Mouse (Mus musculus) adipocyte (in vitro differentiated cells): ENCODE results near the gene Itpr3.
A peak's percentile ranks its signal among the peaks of the same experiment; 100 is the strongest.

Experiments
- DNase-seq: peaks from one replicate; pipeline ENCODE4 v3.0.0-alpha.2; 2016; ENCODE audit warnings: low spot score

The Itpr3 gene

DNA sequence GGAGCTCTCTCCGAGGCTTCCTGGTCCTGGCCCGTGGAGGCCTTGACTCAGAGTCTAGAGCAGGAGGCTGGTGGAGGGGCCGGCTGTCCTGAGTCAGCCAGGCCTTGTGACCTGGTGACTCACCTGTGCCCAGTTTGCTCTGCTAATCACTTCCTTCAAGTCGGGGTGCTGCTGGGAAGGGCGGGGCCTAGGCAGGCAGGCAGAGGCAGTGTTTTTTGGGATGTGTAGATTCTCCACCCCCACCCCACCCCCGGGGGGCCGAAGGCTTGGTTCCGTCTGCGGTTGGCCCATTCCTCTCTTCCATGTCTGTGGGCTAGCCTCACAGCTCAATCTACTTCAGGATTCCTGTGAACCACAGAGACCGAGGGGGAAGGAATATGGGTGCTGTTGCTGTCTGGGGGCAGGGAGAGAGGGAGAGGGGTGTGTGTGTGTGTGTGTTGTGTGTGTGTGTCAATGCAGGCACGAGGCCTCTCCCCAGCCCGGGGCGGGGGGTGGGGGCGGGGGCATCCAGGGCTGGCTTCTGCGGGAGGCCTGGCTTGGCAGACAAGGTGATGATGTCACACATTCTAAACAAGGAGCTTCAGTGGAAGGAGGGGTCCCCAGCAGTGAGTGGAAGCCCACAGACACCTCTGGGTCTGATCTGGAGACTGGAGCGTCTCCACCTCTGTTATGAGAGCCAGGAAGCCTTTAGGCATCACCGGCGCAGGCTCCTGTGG lies 18.6 kb upstream of the Itpr3 start:
- no peak for DNase-seq

DNA sequence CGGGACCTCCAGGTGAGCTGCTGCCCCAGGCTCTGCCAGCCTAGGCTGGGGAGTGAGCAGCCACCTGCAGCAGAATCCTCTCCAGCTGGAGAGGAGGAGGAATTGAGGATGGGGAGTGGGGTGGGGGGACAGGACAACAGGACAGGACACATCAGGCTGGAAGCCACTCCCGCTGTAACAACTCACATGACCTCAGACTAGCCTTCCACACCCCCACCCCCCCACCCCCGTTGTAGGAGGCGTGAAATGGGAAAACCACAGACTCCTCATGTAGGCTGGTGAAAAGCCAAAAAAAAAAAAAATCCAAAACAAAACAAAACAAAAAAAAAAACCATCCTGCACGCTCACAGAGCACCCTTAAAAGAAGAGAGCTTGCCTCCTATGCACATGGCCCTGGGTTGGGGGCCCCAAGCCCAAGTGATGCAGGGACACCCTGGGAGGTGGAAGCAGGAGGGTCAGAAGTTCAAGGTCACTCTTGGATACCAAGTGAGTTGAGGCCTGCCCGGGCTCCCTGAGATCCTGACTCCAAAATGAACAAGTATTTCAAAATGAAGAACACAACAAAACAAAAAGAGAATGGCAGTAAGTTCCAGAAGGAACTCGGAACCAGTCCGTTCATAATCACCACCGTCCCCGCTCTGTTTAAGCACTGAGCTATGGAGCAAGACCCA lies 17.5 kb upstream of the Itpr3 start:
- DNase-seq = no peak

DNA sequence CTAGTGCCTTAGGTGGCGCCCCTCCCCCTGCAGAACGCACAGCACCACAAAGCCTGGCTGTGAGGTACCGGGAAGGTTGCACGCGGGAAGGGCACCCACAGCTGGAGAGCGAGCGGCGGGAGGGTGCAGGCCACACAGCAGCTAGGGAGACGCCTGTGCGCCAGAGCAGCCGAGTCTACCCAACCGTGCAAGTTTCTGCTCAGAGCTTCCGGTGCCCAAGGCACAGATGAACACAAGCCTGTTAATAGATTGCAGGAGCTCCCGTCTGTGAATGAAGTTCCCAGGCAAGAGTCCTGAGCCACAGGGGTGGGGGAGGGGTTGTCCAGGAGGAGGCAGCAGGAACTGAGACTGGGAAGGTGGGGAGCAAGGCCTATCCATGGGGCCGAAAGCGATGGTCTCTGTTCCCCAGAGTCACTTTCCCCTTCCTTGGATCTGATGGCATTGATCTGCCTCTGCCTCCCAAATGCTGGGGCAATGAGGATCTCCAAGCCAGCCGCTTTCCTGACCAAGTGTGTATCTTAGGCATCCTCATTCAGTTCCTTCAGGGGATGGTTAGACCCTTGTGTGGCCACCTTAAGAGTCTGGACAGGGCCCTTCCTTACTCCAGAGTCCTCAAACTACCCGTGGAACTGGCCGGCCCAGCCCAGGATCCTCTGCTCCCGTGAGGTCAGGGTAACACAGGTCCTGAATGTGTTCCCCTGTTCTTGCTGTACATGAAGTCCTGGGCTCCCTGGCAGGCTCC lies 16.6 kb upstream of the Itpr3 start:
- DNase-seq = no peak

DNA sequence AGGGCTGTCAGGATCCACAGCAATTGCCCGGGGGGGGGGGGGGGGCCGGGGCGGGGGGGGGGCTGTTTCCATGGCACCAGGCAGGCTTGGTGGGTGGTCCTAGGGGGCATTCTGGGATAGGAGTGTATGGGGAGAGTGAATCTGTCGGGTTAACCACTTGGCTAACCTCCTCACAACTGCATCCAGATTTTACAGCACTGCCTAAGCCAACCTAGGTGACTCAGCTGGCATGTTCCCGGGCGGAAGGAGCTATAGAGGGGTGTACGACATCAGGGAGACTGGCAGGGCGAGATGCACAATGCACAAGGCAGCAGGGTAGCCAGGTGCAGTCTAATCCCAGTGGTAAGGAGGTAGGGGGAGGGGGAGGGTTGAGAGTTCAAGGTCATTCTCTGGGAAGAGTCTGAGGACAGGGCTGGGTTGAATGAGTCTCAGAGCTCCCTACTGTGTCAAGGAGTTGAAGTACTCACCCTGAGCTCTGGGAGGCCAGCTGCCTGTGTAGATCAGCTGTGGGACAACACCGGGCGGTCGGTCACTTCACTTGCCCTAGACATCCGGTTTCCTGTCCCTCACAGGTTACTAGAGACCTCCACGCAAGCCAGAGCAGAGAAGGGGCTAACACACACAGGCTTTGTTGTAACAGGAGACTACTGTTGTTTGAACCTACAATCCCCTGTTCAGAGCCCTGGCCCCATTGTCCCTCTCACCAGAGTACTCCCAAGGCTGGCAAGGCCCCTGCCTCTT lies 15.9 kb upstream of the Itpr3 start:
- DNase-seq = no peak

DNA sequence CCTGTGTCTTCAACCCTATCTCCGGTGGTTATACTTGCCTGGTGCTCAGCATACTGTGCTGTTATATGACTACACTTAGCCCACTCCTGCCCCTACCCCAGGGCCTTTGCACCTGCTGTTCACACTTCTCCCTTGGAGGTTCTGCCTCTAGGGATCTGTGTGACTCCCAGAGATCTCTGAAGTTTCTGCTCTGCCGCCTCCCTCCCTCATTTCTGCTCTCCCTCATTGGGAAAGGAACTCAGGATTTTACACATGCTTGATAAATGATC lies 15.4 kb upstream of the Itpr3 start:
- no peak for DNase-seq

DNA sequence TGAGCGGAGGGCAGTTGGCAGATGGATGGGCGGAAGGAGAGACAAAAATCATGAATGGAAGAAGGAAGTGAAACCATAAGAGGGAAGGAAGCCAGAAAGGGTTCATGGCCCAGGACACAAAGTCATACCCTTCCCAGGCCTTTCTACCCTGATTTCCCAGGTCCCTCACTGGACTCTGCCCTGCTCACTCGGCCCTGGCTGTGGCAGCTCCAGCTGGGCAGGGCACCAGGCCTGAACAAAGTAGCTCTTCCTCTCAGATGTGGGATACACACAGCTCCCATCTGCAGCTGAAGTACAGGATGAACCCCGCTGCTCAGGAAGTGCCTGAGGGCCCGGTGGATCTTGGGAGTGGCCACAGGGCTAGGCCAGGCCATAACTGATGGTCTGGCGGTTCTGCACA lies 14.3 kb upstream of the Itpr3 start:
- no peak for DNase-seq

DNA sequence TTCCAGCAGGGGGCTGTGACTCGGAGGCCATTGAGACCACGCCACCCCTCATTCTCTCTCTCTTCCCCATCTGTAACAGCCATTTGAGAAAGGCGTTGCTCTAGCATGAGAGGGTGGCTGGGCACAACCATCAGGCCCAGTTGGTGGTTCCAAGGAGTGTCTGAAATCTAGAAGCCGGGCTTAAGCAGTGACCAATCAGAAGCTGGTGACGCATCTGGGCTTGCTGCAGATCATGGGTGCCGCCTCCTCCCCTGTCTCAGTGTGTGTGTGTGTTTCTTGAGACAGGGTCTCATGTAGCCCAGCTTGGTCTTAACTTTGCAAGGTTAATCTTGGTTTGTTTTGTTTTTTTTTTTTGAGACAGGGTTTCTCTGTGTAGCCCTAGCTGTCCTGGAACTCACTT lies 11.9 kb upstream of the Itpr3 start:
- DNase-seq = no peak

DNA sequence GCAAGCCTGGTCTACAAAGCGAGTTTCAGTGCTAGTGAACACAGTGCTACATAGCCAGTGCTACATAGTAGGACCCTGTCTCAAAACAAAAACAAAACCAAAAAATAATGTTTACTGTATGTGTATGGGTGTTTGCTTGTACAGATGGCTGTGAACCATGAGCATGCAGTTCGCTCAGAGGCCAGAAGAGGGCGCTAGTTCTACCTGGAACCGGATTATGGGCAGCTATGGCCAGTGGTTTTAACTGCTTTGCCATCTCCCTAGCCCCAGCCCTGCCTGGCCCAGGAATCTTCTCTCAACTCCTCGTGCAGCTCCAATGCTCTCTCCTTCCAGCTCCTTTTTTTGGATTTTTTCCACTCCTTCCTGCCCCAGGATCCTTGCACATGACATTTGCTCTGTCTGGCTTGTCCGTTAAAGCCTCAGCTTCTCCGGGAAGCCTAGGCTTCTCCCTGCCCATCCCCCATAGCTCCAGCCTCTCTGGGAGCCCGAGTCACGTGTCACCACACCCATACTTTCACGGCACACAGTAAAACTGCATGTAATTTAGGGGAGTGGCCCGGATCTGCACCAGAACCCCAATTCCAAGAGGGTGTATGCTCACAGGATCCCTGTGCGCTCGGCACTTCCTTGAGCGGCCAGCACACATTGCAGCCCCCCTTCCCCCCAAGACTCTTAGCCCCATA lies 9.2 kb upstream of the Itpr3 start:
- DNase-seq = no peak

DNA sequence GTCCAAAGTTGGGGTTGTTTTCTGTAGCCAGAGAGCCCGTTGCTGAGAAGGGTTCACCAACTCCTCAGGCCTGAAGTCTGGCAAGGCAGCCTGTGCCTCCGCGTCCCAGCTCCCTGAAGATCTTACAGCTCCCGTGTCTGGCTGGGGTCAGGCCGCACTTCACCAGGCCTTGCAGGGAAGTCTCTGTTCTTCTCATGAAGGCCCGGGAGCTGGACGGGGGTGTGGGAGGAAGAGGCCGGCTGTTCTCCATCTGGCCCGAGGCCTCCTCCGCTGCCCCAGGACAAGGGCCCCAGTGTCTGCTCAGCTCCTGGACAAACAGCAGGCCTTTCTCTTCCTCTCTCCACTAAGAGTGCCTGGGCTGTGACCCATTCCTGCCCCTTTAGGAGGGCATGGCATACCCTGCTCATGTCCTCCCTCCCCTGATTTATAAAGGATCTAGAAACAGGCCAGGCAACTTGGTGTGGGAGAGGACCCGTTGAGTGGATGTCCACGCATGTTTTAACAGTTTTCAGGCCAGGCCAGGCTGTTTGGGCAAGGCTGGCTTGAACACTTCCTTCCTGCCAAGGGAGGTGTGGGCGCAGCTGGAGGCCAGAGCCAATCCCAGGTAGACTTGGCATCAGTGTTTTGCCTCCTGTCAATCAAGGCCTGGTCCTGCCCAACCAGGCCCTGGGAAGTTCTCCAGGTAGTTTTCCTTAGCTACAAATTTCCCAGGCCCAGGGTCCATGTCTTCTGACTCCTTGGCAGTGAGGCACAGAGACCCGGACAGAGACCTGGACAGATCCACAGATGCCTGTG lies 8.5 kb upstream of the Itpr3 start:
- DNase-seq = no peak

DNA sequence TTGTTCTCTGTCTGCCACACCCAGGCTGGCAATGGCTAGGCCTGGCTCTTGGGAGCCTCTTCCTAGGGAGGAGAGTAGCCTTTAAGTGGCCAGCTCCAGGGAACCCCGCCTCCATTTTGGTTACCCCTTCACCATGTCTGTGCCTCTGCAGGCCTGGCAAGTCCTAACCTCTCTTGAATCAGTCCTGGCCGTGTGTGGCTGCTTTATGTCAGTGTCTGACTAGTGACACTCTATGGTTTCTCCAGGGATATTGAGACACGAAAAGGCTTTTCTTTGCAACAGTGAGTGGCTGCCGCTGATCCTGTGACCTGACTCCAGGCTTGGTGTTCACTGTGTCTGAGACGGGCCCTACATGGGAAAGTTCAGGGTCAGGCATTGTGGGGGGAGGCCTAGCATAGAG lies 6.3 kb upstream of the Itpr3 start:
- no peak for DNase-seq

DNA sequence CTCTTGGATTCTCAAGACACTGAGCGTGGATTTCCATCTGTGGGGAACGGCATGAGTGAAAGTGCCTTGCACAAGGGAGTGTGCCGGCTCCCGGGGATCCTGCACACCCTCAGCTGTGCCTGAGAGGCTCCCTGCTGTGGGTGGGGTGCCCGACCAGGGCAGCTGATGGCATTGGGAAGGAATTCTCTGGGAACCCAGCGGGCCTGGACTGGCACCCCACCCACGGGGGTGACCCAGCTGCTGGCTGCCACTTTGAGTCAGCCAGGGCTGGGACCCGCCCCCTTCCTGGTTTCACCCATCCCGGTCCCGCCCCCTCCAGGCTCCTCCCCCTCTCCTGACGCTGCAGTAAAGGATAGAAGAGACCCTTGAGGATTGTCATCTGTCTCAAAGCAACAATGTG lies 5.6 kb upstream of the Itpr3 start:
- DNase-seq = no peak

DNA sequence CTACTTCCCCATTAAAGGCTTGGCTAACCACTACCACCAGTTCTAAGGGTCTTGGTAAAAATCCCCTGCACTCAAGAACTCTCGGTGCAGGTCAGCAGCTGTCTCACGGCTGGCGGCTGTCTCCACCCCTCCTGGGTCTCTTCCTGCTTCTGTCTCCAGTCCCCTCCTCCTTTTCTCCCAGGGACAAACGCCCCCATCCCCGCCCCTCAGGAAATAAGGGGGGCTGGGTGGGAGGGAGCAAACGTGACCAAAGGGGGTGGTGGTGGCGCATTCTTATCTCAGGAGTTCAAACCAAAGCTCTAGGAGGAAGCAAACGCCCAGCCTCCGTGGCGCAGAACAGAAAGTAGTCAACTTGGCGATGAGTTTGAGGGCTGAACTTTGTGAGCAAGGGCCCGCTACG lies 934 bp upstream of the Itpr3 start:
- peak; percentile 48 for DNase-seq

DNA sequence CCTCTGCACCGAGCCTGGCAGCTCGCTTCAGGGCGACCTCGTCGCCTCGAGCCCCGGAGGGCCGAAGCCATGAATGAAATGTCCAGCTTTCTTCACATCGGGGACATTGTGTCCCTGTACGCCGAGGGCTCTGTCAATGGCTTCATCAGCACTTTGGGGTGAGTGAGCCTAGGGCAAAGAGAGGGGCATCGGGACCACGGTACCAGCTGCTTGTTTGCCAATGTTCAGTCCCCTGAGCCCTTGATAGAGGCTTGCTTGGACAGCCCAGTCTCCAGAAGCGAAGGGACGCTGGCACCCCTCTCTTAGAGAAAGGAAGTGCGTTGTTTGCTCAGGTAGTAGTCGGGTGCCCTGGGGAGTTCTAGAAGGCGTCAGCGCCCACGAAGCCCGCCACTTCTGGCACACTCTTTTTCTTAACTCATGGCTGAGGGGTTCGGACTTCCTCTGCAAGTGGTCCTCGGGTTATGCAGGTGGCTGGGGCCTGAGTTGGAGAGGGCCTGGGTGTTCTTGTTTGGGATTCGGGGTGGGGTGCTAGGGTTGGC lies 482 bp downstream of the Itpr3 start:
- DNase-seq = no peak

DNA sequence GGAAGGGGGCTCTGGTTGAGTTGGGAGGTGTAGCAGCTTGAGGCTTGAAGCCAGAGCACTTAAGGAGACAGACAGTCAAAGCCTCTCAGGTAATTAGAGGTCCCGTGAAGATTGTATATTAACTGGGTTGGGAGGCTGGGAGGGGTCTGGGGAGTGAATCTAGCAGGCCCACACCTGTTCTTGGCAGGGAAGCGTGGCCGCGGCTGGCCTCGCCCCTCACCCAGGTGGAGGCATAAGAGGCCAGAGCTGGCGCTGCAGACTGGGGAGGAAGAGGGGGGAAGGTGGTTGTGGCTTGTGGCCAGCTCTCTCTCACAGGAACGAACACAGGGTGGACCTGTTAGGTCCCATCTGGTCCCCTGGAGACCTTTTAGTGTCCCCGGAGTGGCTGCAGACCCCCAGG lies 3.6 kb downstream of the Itpr3 start:
- no peak for DNase-seq

DNA sequence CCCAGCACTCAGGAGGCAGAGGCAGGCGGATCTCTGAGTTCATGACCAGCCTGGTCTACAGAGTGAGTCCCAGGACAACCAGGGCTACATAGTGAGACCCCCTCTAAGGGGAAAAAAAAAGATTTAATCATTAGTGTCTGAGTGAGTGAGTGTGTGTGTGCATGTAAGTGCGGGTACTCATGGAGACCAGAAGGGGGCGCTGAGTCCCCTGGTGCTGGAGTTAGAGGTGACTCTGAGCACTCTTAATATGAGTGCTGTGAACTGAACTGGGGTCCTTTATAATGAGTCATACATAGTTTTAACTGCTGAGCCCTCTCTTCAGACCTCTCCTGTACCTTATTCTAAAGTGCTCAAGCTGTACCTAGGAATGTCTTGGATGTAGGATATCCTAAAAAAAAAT lies 4.6 kb downstream of the Itpr3 start:
- no peak for DNase-seq

DNA sequence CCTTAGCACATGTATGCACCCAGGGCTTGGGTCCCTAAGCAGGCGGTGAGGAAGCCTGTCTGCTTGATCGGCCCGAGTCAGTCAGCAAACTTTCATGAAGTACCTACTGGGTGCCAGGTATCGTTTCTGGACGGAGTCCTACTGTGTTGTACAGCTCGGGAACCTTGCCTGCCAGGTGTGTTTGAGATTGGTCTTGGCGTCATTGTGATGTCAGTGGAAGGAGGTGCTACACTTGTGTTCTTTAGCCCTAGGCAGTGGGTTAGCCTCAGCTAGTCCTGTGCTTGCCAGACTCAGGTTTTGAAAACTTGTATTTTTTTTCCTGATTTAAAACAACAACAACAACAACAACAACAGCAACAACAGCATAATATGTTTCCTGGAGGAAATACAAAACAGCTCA lies 5.6 kb downstream of the Itpr3 start:
- DNase-seq = no peak

DNA sequence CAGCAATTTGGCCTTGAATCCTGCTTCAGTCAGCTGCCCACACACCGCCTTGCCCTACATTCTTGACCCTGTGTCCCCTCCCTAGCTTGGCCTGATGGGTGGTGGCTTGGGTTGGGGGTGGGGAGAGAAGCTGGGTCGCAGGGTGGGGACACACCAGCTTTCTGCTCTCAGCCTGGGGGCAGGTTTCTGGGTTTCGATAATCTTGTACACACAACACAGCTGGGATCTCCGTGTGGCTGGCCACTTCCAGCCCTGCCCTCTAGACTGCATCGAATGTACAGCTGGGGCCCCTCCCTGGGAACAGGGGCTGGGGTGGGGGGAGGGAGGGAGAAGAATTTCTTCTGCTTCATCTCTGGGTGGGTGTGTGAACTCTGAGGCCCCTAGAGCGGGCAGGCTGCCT lies 6.6 kb downstream of the Itpr3 start:
- no peak for DNase-seq

DNA sequence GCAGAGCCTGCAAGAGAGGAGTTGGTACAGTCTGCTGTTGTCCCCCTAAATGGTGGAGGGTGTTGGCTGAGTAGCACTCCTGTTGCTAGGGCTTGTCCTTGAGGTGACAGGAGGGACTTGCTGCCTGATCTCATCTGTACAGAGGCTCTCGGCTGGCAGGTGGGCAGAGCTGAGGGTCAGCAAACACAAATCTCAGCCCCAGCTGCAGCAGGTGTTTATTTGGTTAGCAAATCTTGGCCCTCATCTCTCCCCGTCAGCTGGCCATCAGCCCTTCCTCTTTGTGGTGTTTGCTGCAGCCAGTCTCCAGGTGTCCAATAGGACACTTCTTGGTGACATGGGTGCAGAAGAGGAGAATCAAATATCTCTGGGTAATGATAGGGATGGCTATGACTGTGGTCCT lies 7.1 kb downstream of the Itpr3 start:
- no peak for DNase-seq

DNA sequence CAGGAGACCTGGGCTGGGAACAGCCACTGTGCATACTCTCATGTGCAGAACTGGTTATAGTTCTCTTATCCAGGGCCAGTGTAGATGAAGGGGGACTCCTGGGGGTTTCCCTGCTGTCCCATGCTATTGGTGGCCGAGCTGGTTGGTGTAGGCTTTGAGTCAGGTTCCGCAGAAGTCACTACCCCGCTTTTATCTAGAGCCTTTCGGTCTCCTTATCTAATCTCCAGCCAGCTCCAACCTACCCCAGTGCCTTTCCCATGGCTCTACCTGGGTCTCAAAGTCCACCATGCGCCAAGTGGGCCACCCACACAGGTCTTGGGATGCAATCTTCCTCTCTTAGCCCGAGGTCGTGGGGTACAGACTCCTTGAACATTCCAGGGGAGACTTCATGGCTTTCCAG lies 9.0 kb downstream of the Itpr3 start:
- DNase-seq = no peak

DNA sequence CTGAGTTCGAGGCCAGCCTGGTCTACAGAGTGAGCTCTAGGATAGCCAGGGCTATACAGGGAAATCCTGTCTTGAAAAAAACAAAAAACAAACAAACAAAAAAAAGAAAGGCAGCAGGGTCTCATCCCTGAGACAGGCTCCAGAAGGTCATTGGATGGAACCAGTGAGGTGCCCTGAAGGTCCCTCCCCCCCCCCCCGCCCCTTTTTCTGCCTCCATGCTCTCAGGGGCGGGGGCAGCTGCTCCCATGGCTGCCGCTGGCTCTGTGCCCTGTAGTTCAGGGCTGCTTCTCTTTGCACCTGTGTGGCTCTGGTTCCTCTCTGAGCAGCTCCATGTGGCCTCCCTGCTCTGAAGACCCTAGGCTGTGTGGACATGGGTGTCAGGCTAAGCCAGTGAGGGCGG lies 12.0 kb downstream of the Itpr3 start:
- DNase-seq = no peak

DNA sequence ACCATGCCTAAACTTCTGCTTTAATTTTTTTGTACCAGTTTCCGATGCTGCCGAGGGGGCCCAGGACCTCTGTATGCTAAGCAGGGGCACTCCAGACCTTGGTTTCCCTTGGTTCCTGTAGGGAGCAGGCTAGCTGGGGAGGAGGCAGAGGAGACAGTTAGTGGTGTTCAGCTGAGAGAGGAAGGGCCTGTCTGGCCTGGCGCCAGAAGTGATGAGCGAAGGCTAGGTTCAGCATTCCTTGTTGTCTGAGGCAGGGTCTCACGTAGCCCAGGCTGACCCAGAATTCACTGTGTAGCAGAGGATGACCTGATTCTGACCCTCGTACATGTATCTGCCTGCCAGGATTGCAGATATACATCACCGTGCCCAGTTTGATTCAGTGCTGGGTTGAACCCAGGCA lies 13.8 kb downstream of the Itpr3 start:
- DNase-seq = no peak
